Mouse (Mus musculus) CD4-positive, CD25-positive, alpha-beta regulatory T cell, adult 2 months (primary cell): ENCODE results near the gene Zfp58.
"Not testable (repeated sequence)": the region's sequence is repeated elsewhere in the genome, so short reads cannot be mapped to it uniquely, and the experiment has no call there.

Experiments used
- DNase-seq: peaks from one replicate; pipeline ENCODE4 v3.0.0-alpha.2; 2012; ENCODE audit warnings: low read depth, low spot score

Zfp58 gene

DNA sequence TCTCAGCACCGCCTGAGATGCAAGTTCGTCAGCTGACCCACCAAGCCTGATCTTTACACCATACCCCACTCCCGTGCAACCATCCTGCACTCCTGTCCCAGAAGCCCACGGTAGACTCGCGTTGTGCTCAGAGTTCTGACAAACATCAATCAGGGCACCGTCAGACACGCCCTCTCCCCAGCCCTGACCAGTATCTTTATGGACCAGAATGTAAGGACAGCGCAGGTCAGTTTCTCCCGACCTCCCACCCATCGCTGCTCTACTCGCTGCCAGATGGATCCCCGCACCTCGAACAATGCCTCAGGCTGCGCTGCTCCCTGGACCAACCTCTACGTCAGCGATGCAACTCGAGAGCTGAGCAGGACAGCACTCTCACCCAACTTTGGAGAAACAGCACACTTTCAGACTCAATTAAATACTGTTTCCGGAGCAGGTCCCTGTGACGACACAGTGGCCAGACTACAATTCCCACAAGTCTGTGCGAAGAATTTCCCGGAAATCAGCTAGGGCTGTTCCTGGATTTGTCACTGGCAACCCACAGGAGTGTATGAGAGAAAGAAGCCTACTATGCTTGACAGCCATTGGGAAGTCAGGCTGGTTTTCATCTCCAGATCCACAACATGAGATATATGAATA, at the start of gene Zfp58:
Zfp58 (minus strand) TSS at position 472 of the 636 bp plus-strand sequence.
- peak; percentile 89 for DNase-seq

DNA sequence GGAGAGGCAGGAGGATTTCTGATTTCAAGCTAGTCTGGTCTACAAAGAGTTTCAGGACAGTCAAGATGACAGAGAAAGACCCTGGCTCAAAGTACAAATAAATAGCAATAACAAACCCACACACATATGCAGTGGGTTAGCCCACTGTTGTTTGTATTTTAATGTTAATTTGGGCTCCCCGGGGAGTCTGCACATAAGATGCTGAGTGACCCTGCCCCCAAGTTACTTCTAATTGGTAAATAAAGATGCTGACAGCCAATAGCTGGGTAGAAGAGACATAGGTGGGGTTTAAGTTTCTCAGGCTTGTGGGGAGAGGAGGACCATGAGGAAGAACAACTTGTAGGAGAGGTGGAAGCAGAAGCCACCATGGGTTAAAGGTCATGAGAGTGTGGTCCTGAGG, 45.6 kb upstream of the Zfp58 start:
- no peak for DNase-seq

DNA sequence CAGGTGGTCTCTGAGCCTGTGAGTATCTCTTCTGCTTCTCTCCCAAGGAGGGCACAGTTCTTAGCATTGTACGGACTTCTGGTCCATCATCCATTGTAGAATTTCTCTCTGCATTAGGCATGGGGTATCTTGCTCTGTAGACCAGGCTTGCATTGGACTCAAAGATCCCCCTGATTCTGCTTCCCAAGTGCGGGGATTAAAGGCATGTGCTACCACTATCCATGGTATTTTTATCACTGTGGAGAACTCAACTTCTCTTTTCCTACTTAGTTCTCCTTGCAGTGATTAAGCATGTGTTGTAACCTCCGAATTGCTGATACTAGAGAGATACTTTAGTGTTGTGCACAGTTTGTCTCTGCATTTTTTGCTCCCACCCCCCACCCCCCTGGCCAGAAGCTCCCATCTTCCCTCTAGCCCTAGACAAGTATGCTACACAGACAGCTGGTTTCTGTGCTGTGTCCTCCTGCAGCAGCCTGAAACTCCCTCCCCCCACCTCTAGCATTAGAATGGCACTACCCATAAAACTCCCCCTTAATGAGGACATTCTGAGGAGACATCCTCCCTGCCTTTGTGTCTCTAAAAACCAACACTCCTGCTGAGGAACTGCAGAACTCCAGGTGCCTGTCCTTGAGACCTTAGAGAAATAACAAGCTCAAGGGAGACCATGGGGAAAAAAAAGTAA, 26.8 kb upstream of the Zfp58 start:
- no peak for DNase-seq

DNA sequence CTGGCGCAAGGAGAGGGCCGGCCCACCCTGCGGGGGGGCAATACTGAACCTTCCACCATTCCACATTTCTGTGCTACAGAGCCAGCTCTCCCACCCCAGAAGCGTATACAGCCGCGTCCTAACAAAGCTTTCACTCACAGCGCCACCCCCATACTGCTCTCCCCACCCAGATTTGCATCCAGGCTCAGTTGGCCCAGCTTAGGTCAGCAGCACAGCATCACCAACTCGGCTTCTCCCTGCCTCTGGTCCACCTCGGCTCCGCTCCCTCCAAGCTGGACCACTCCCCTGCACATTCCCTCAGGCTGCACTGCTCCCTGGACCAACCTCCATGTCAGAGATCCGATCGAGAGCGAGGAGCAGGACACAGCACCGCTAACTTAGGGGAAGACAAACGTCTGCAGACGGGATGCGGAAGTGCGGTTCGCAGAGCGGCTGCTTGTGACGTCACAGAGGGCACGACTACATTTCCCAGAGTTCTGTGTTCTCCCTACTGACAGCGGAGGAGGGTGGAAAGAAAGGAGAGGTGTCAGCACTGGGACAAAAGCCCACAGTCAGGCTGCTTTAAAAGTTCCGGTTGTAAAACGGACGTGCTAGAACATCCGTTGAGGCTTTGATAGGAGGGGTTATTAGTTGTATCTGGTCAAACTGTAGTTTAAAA, 25.5 kb upstream of the Zfp58 start, which contains the start of the genes Gm26965 and Zfp87:
Gm26965 (minus strand) TSS at position 399 of the 658 bp plus-strand sequence.
Zfp87 (minus strand) TSS at position 425 of the 658 bp plus-strand sequence.
- DNase-seq, result peak; percentile 96

DNA sequence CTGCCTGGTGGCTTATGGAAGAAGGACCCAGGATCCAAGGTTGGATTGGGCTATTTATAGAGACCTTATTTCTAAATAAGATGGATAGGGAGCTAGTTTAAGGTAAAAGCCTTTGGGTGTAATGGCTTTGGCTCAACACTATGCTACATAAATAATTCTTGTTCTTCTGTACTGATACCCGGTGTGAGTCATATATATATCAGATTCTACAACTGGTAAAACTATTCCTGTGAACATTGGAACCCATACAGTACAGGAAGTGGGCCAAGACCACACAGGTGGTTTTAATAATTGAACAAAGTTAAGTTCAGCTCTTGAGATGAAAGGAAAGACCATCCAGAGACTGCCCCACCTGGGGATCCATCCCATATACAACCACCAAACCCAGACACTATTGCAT, 553 bp upstream of the Zfp58 start:
- no peak for DNase-seq

DNA sequence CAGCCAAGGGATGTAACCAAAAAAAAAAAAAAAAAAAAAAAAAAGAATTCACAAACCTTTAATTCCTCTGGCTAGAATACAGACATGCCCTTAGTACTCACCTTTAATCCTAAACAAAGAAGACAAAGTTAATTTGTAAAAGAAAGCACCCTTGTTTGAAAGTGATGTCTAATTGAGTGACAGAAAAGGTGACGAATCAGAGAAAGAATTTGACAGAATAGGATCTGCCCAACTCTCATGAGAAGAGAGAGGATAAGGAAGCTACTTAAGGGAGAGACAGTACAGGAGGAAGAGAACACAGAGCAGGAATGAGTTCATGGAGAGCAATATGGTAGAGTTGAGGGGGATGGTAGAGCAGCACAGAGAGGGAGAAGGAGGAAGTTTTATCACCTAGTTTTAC, 4.7 kb downstream of the Zfp58 start:
- DNase-seq, result no peak

DNA sequence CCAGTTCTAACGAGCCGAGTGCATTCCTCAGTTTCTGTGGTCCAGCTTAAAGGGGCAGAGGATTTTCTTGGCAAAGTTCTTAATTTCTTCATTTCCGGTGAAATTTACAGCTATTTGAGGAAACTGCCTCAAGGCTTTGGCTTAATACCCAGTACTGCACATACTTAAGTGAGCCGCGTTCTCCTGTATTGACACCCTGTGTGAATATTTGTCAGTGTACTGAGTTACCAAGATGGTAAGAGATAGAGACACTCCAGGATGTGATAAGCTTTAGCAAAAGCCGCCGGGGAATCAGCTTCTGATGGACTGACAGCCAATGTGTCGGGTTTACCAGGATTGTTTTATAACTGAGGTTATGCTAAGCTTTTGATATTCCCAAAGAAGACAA, 15.9 kb downstream of the Zfp58 start:
- DNase-seq, result no peak

DNA sequence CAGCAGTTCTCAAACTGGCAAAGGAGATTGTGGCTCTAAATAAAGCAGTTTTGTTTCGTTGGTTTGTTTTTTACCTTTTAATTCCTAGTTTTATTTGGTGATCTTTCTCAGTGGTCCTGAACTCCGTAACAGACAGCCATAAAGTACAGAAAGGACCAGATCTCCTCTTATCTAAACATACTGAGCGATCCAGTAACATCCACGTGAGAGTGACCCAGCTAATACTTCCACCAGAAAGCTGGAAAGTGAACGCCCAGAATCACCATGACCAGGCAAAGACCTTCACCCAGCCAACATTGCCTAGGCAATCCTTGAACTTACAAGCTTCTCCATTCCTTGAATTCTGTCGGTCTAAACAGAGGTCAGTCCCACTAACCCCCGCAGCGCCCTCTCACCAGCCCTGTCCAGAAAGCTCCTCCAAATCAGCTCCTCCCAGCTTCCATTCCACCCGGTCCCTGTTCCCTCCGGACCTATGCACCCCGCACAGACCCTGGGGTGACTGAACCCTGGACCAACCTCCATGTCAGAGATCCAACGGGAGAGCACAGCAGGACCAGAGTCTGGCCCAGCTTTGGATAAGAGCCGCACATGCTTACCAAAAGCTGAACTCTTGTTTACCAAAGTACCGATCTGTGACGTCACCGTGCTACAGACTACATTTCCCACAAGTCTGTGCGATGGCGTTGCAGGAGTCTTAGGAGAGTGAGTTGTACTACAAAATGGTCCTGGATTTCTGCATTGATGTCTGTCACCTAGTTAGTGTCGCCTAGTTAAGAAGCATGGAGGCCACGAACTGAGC, 16.5 kb downstream of the Zfp58 start, which contains the start of gene Zfp874b:
Zfp874b (minus strand) TSS at position 634 of the 799 bp plus-strand sequence.
- DNase-seq, result peak; percentile 94

DNA sequence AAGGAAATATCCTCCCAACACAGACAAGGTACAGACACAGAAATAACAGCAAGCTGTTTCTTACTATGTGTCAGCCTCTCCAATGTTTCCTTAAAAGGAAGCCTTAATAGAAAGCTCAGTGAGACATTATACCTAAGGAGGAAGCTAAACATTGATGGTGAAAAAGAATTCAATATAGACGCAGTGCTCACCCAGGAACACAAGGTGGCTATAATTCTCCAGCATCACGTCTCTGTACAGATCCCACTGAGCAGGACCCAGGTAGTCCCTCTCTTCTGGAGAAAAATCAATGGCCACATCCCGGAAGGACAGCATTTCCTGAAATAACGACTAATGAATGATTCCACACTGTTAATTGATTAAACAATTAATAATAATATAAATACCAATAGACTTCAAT, 18.8 kb downstream of the Zfp58 start:
- peak; percentile 14 for DNase-seq

DNA sequence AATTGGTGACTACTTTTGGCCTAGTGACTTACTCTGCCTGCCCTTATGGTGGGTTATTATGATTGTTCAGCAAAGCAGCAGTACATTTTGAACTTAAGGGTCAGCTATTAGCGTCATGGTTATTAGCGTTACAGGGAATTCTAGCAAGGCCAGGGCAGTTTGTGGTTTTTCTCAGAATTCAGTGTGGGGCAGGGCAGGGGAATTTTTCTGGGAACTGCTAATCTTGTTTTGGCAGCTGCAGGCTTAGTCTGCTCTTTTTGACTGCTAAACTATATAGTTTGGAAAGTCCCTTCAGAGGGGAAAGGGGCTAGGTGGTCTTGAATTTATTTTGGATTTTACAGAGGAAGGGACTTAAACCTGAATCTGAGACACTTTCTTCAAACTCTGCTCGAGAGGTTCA, 31.1 kb downstream of the Zfp58 start:
- no peak for DNase-seq

DNA sequence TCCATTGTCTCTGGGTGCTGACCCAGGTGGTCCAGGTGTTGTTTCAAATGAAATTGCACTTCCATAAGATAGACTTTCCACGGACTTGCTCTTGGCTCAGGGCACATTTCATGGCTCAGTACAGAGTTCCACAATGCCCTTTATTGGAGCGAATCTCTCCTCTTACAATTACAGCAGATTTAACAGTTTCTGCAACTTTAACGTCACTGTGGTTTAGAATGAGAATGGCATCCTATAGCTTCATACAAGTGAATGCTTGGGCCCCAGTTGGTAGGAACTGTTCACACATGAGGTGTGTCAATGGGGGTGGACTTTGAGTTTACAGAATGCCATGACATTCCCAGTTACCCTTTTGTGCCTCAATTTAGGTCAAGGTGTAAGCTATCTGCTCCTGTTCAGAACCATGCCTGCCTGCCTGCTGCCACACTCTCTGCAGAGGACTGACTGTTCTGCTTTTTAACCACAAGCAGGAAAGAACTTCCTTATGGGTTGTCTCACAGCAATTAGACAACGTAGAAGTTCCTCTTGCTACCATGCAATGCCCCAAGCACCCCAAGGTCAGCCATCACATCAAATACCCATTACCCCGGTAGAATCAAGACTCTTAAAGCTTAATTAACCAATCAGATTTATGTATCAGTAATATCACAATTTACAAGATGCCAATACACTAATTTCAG, 36.7 kb downstream of the Zfp58 start:
- DNase-seq, result not testable (repeated sequence)

DNA sequence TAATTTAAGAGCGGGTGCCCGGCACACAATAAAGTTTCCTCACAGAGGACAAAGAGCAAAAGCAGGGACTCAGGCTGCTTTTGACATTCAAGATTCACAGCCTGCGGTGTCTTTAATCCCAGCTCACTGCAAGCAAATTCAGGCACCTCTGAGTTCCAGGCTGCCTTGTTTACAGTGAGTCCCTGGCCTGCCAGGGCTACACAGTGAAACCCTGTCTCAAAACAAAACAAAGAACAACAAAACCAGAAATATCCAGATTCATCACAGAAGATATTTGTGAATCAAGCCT, 48.4 kb downstream of the Zfp58 start:
- no peak for DNase-seq

DNA sequence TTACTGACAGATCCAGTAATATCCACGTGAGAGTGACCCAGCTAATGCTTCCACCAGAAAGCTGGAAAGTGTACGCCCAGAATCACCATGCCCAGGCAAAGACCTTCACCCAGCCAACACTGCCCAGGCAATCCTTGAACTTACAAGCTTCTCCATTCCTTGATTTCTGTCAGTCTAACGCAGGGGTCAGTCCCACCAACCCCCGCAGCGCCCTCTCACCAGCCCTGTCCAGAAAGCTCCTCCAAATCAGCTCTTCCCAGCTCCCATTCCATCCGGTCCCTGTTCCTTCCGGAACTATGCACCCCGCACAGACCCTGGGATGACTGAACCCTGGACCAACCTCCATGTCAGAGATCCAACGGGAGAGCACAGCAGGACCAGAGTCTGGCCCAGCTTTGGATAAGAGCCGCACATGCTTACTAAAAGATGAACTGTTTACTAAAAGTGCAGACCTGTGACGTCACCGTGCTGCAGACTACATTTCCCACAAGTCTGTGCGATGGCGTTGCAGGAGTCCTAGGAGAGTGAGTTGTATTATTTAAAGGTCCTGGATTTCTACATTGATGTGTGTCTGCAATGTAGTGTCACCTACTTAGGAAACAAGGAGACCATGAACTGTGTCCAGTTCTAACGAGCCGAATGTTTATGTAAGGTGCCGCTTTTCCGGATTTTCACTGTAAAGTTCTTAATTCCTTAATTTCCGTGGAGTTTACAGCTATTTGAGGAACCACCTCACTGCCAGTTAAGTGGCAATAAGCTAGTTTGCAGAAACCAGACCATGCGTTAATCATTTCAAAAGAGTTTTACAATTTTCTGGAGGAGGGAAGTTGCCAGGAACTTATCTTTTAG, 49.0 kb downstream of the Zfp58 start, which contains the start of gene Zfp874a:
Zfp874a (minus strand) TSS at position 453 of the 849 bp plus-strand sequence.
- DNase-seq, result peak; percentile 93
